Mouse (Mus musculus): ENCODE data around the gene Tbx18.

- no peak for TF ChIP-seq CTCF (IDR thresholded peaks at IDR 0.05; ENCODE audit: extremely low read depth, insufficient read depth, low read length)
- no peak for TF ChIP-seq POLR2A (IDR thresholded peaks at IDR 0.05; ENCODE audit: extremely low read depth, insufficient read depth, low read length)
These were observed 7.9 kb upstream of the Tbx18 start for GRCm38 (mm10) chr9:87738766-87739542.
